Mouse (Mus musculus) liver, postnatal 0 days (tissue): ENCODE data around the gene Mkln1. TPM values are rescaled to one million over a fixed set of nuclear protein-coding genes. Genes with fewer than 3 reads are reported as not detected.
"Not testable (repeated sequence)": the region's sequence is repeated elsewhere in the genome, so short reads cannot be mapped to it uniquely, and the experiment has no call there.

Experiments
- ATAC-seq: fragments of 200-750 bp; cut with Nextera tagmentation; 2 replicates; pipeline ENCODE4 v1.8.0; 2017; ENCODE audit warnings: mild to moderate bottlenecking, moderate library complexity
- DNase-seq: peaks from one replicate; pipeline ENCODE4 v3.0.0-alpha.2; 2016
- H3K27ac ChIP-seq: fragments of 300-500 bp; sonication (generic); 2 replicates; pipeline ENCODE4 v1.5.1; 2014; ENCODE audit warnings: antibody characterized with exemption, moderate library complexity, mild to moderate bottlenecking, low read depth
- H3K27me3 ChIP-seq: fragments of 300-500 bp; sonication (generic); 2 replicates; pipeline ENCODE4 v1.6.1; 2014; ENCODE audit warnings: low read length, control low read depth, mixed read lengths; ENCODE audit not compliant: insufficient read depth
- H3K36me3 ChIP-seq: fragments of 300-500 bp; sonication (generic); replicated peaks from 2 replicates; pipeline ENCODE4 v1.6.1; 2014; ENCODE audit warnings: mild to moderate bottlenecking, control low read depth, low read length, moderate library complexity, mixed read lengths; ENCODE audit not compliant: insufficient read depth
- H3K4me1 ChIP-seq: fragments of 300-500 bp; sonication (generic); 2 replicates; pipeline ENCODE4 v1.6.1; 2014; ENCODE audit warnings: antibody characterized with exemption, mild to moderate bottlenecking, control low read depth; ENCODE audit not compliant: insufficient read depth
- H3K4me2 ChIP-seq: fragments of 300-500 bp; sonication (generic); 2 replicates; pipeline ENCODE4 v1.6.1; 2014; ENCODE audit warnings: low read depth, mild to moderate bottlenecking, low read length, moderate library complexity, mixed read lengths
- H3K4me3 ChIP-seq: fragments of 300-500 bp; sonication (generic); 2 replicates; pipeline ENCODE4 v1.5.1; 2014; ENCODE audit warnings: low read depth, low read length
- H3K9ac ChIP-seq: fragments of 300-500 bp; sonication (generic); replicated peaks from 2 replicates; pipeline ENCODE4 v1.6.1; 2014; ENCODE audit warnings: mild to moderate bottlenecking, moderate library complexity
- H3K9me3 ChIP-seq: fragments of 300-500 bp; sonication (generic); 2 replicates; pipeline ENCODE4 v1.6.1; 2016; ENCODE audit warnings: mild to moderate bottlenecking, control low read depth, low read length, mixed read lengths
- CTCF ChIP-seq: sonication (generic); IDR thresholded peaks from 2 replicates; pipeline ENCODE4 v1.5.1; 2016; ENCODE audit warnings: antibody characterized with exemption, low read depth
- EP300 ChIP-seq: IDR thresholded peaks from 2 replicates; pipeline ENCODE4 v1.6.1; 2016; ENCODE audit warnings: antibody characterized with exemption, low read depth, mild to moderate bottlenecking
- WGBS: fragments of 180-500 bp; shearing (Covaris S2); extraction: QIAGEN DNeasy Blood & Tissue Kit; methylation state at CpG from one replicate; pipeline ENCODE4 v1.1.7; 2014; ENCODE audit not compliant: insufficient replicate concordance; 5-methylcytosine and 5-hydroxymethylcytosine counted together
- polyA plus RNA-seq: library from polyadenylated mRNA; unstranded; fragments of >200 nt; fragmentation: Nextera tagmentation; extraction: Ambion mirVana; gene quantifications from 2 replicates; pipeline ENCODE4 v1.2.1, GENCODE M21; 2015

The Mkln1 gene
- polyA plus RNA-seq, 1 experiment from 2014 or later = 103 TPM

DNA sequence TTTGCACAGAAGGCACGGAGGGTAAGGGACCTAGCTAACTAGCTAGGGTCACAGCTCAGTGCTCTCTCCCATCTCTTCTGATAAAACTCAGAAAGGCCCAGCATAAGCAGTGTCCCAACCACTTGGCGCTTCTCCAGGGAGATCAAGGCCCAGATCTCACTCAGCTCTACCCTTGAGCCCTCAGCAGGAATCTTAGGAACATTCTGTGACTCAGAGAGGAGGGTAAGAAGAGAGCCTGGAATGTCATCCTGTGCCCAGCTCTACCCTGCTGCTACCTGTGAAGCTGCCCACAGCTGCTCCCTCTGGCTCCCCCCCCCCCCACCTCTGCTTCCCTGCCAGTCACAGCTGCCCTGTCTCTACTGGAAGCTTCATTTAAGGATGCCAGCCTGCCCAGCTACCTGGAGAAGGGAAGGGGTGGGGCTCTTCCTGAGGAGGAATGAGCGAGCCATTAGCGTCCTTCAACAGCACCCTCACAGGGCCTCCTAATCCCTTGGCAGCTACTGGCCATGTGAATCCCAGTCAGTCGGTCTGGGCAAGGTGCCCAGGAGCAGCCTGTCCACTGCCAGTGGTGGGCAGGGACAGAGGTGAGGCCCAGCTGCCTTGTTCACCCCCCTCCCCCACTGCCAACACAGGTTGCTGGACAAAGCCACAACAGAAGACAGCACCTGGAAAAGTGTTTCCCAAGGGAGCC is 151.0 kb downstream of the Mkln1 start:
- Histone ChIP-seq H3K9ac (no peak overlapping the region), H3K27ac (no peak overlapping the region), H3K4me3 (no peak overlapping the region), H3K4me2 (no peak overlapping the region), H3K27me3 (no peaks in the 10 kb centered on the region), H3K36me3 (no peaks in the 10 kb centered on the region), H3K9me3 (no peaks in the 10 kb centered on the region), H3K4me1 (no peaks in the 10 kb centered on the region)
- WGBS = 65% methylated on average over 5 of the region's 5 CpGs
- no peak for TF ChIP-seq EP300
- no peak for TF ChIP-seq CTCF
- no peak for DNase-seq
- no peak for ATAC-seq

DNA sequence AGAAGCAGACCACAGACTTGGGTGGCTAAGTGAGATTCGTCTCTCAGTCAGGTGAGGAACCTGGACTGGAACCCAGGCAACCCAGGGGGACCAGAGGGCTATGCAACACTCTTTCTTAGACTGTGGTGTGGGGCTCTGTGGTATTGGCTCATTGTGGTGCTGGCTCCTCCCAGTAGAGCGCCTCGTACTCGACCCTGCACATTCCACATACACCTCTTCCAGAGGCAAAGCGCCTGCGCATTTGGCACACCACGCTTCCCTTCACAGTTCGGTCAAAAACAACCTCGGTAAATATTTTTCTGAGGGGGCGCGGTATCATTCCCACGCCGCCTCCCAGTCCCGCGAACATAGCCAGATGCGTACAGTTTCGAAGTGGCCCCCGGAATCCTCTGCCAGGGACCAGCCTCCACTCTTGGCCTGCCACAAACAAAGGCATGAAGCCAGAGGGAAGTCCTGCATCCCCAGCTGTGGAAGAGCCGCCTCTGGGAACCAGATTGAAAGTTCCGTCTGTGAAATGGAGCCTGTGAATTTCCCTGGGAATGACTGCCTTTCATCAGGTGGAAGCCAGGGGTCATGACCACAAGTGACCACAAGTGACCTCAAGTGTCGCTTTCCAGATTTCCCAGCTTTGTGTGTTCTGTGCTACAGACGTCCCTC is 152.5 kb downstream of the Mkln1 start:
- ATAC-seq = no peak
- H3K4me1 ChIP-seq = no peaks in the 10 kb centered on the region
- TF ChIP-seq EP300 = no peak
- no peak for TF ChIP-seq CTCF
- DNase-seq = no peak
- H3K9me3 ChIP-seq = no peaks in the 10 kb centered on the region
- no peaks in the 10 kb centered on the region for H3K27me3 ChIP-seq
- H3K36me3 ChIP-seq = no peaks in the 10 kb centered on the region
- H3K4me3 ChIP-seq = no peak overlapping the region
- no peak overlapping the region for H3K27ac ChIP-seq
- WGBS = 77% methylated on average over 22 of the region's 22 CpGs
- no peak overlapping the region for H3K9ac ChIP-seq
- no peak overlapping the region for H3K4me2 ChIP-seq

DNA sequence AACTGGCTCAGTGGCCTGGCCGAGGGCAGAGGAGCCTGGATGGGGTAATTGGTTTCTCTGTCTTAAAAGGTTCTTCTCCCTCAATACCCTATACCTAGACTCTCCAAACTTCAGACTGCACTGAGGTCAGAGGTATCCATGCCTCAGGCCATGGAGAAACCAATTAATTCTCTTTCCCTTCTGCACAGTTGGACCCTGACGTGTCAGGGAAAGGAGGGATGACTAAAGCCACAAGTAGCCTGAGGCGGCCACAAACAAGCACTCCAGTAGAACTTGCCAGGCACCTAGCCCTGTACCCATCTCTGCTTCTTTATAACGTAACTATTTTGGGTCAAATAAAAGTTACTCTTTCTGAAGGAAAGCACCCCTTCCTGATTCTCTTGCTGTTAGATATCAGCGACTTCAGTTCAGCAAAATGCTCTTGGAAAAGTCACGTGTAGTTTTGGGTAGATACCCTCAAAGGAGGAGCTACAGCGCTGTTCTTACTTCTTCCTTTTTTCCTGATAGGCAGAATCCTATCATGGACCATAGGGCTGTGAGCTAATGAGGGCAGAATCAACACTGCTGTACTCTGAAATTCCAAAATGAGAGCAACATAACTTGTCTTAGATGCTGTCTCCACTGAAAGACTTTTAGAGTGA is 158.0 kb downstream of the Mkln1 start:
- TF ChIP-seq CTCF (no peak), EP300 (no peak)
- ATAC-seq (no peak), DNase-seq (no peak)
- H3K36me3 ChIP-seq = no peaks in the 10 kb centered on the region
- no peak overlapping the region for H3K4me2 ChIP-seq
- H3K9ac ChIP-seq = no peak overlapping the region
- H3K4me1 ChIP-seq = 0 out of 2 replicates have a peak, but pooled peaks cover 2% of the 10 kb centered on the region
- 78% methylated on average over 6 of the region's 7 CpGs for WGBS
- H3K4me3 ChIP-seq = no peak overlapping the region
- no peaks in the 10 kb centered on the region for H3K9me3 ChIP-seq
- peaks cover 9% of the 10 kb centered on the region; the same call in 1 of the 2 replicates for H3K27me3 ChIP-seq
- no peak overlapping the region for H3K27ac ChIP-seq

DNA sequence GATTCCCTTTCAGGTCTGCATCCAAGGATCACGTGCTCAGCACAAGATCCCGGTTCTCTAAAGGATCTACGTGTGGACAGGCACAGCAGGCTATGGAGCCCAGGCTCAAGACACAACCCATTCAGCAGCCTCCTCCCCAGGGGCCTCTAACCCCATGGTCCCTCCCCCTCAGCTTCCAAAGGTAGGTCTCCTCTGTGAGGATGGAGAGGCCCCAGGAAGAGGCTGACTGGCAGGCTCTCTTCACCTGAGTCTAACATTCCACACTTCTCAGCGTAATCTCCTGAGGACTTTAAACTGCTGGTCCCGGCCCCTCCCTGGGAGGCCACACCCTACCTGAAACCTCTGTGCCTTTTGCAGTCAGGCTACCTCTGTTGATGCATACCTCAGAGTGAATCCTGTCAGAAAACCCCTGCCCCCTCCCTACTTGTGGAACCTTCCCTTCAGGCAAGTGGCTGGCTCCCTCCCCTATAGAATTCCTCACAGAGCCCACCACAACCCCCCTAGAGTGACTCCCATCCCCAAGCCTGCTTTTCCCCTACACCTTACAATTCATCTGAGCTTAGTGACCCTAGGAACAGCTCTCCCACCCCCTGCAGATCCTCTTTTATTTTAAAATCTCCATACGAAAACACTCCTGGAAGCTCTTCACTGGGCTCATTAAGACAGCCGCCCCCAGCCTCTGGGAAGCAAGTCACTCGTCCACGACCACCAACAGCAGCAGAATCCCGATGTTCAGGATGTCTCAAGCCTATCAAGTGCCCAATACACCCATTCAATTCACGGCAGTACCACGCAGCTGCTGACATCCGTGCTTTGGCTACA is 161.8 kb downstream of the Mkln1 start:
- Histone ChIP-seq H3K9ac (no peak overlapping the region), H3K27ac (no peak overlapping the region), H3K27me3 (peaks cover 42% of the 10 kb centered on the region), H3K4me2 (no peak overlapping the region), H3K9me3 (no peaks in the 10 kb centered on the region), H3K36me3 (no peaks in the 10 kb centered on the region), H3K4me1 (peaks cover 28% of the 10 kb centered on the region), H3K4me3 (no peak overlapping the region)
- ATAC-seq (no peak), DNase-seq (no peak)
- 56% methylated on average over 13 of the region's 13 CpGs for WGBS
- no peak for TF ChIP-seq CTCF
- TF ChIP-seq EP300 = no peak

DNA sequence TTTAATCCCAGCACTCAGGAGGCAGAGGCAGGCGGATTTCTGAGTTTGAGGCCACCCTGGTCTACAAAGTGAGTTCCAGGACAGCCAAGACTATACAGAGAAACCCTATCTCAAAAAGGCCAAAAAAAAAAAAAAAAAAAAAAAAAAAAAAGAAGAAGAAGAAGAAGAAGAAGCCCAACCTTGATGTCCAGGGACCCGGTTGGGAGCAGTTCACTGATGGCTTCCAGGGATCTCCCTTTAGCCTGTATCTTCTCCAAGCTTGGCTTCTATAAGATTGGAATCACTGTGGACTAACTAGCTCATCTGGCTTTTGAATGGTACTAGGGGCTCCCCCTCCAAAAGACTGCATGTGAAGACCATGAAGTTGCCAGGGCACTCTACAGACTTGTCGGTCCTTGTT is 163.4 kb downstream of the Mkln1 start:
- not testable (repeated sequence) for H3K27ac ChIP-seq, H3K9ac ChIP-seq, ATAC-seq, DNase-seq, H3K36me3 ChIP-seq, H3K9me3 ChIP-seq
- 44% methylated on average over 3 of the region's 3 CpGs for WGBS
- Histone ChIP-seq H3K4me3 (peak overlapping the region; percentile 76), H3K4me1 (peaks cover 28% of the 10 kb centered on the region), H3K27me3 (peaks cover 50% of the 10 kb centered on the region), H3K4me2 (peak overlapping the region; percentile 98)
